Mouse (Mus musculus): ENCODE measurements around the gene Gm7030.
"Not testable (repeated sequence)": the region's sequence is repeated elsewhere in the genome, so short reads cannot be mapped to it uniquely, and the experiment has no call there.

The Gm7030 gene

DNA sequence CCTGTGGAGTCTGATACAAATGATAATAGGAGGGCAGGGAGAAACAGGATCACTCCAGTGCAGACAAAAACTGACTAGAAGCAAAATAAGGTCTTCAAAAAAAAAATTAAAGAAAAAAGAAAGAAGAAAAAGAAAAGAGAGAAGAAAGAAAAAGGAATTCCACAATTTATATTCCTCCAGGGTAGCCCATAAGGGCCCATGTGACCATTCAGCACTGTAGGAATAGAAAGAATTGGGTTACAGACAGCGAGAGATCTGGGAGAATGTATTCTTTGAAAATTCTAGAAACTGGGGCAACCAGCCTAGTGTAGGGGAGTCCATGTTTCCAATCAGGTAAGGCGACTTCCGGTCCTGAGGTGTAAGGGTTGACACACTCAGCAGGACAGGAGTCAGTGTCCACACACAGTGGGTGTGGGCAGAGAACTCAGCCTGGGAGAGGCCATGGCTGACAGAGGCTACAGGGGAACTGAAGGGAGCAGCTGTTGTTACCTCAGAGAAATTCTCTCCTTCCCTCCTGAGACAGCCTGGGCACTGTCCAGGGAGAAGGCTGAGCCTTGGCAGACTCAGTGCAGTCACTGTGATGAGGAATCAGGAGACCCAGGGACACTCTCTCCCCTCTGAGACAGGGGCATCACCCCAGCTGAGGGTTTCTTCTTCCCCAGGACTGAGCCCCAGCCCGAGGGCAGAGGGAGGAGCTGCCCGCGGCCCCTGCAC lies 46.5 kb downstream of the Gm7030 start:
- DNase-seq (ENCODE audit: extremely low spot score, low spot score), result not testable (repeated sequence)

DNA sequence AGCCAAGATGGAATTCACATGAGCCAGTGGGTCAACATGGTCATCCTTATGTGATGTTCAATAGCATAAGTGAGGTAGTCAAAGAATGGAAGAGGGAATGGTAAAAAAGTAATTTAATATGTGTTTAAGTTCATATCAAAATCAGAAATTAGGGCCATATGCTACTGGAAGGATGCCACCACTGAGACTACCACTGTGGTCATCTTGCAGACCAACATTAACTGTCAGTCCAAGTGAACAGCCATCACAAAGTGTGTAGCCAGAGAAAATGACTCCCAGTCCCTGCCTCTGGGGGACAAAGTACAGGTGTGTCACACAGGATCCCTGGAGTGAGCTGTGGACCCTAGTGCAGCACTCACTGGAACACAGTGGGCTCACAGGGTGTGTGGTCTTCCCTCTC lies 47.3 kb downstream of the Gm7030 start:
- not testable (repeated sequence) for DNase-seq (ENCODE audit: extremely low spot score, low spot score)

DNA sequence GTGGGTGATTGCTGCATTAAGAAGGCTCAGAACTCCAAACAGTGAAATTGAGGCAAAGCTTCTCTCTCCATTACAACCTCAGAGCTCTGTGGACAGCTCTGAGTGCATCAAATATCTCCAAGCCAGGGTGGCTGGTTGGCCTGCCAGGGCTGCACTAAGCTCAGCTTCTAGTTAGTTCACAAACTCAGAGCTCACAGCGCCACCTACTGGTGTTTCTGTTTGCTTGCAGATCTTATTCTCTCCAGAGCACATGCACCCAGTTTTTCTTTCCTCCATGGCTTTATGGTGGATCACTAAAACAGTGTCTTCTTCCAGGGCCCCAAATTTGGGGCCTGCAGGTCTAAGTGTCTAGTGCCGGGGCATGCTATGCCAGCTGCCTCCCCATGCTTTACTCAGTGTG lies 68.4 kb downstream of the Gm7030 start:
- peak; percentile 71 for DNase-seq (ENCODE audit: extremely low spot score, low spot score)
